Mouse (Mus musculus) stomach, postnatal 0 days (tissue): ENCODE measurements around the gene Ptpn1.

ENCODE experiments used
- CTCF ChIP-seq: IDR thresholded peaks from 2 replicates; pipeline ENCODE4 v1.5.1; 2016; ENCODE audit warnings: antibody characterized with exemption, low read depth, mild to moderate bottlenecking, moderate library complexity
- EP300 ChIP-seq: optimal IDR thresholded peaks from 2 replicates; pipeline ENCODE3; 2016; ENCODE audit warnings: antibody characterized with exemption

GRCm38 (mm10) chr2:168004369-168004768 lies 72.5 kb downstream of the Ptpn1 start:
- TF ChIP-seq EP300 = no peak
- peak; percentile 60 for TF ChIP-seq CTCF
